Mouse (Mus musculus): Measurements from ENCODE around the gene Ablim2.

Gene Ablim2

GRCm38 (mm10) chr5:35908626-35909443, 151.2 kb downstream of the Ablim2 start:
- no peak for DNase-seq (ENCODE audit: low spot score in 2 of 2)

GRCm38 (mm10) chr5:35915629-35916300, 158.1 kb downstream of the Ablim2 start:
- no peak for DNase-seq (ENCODE audit: low spot score in 2 of 2)

GRCm38 (mm10) chr5:35916666-35917065, 159.0 kb downstream of the Ablim2 start:
- no peak for DNase-seq (ENCODE audit: low spot score in 2 of 2)

- peak; percentile 24 to 47 for DNase-seq (ENCODE audit: low spot score in 2 of 2)
Observed at GRCm38 (mm10) chr5:35918387-35918786, 160.7 kb downstream of the Ablim2 start.

- no peak for DNase-seq (ENCODE audit: low spot score in 2 of 2)
Observed at GRCm38 (mm10) chr5:35920076-35920475, 162.4 kb downstream of the Ablim2 start.

- DNase-seq (ENCODE audit: low spot score in 2 of 2): no peak
Observed at GRCm38 (mm10) chr5:35920557-35920956, 162.9 kb downstream of the Ablim2 start.

GRCm38 (mm10) chr5:35921141-35921540, 163.5 kb downstream of the Ablim2 start:
- no peak for DNase-seq (ENCODE audit: low spot score in 2 of 2)

GRCm38 (mm10) chr5:35921595-35922254, 164.0 kb downstream of the Ablim2 start:
- no peak for DNase-seq (ENCODE audit: low spot score in 2 of 2)

GRCm38 (mm10) chr5:35923448-35923847, 165.8 kb downstream of the Ablim2 start:
- no peak for DNase-seq (ENCODE audit: low spot score in 2 of 2)

- peak; percentile 39 to 53 for DNase-seq (ENCODE audit: low spot score in 2 of 2)
Observed at GRCm38 (mm10) chr5:35925171-35925634, 167.5 kb downstream of the Ablim2 start.

- DNase-seq (ENCODE audit: low spot score in 2 of 2): no peak
Observed at GRCm38 (mm10) chr5:35926511-35926910, 168.8 kb downstream of the Ablim2 start.

- DNase-seq (ENCODE audit: low spot score in 2 of 2): no peak
Observed at GRCm38 (mm10) chr5:35931296-35931695, 173.6 kb downstream of the Ablim2 start.

- no peak for DNase-seq (ENCODE audit: low spot score in 2 of 2)
Observed at GRCm38 (mm10) chr5:35933059-35933458, 175.4 kb downstream of the Ablim2 start.

All from right cerebral cortex, postnatal 36 days (tissue).